Mouse (Mus musculus) hindlimb bud, embryonic 11.5 days (tissue): ENCODE measurements around the gene Mrpl20.

Experiments used
- DNase-seq: peaks from one replicate; pipeline ENCODE4 v3.0.0-alpha.2; 2012; ENCODE audit warnings: low read depth, low spot score; ENCODE audit errors: extremely low spot score

The Mrpl20 gene

GRCm38 (mm10) chr4:155851951-155852411, 49.3 kb downstream of the Mrpl20 start:
- no peak for DNase-seq

- DNase-seq, result no peak
Measured at GRCm38 (mm10) chr4:155853421-155853820, 50.7 kb downstream of the Mrpl20 start.

- no peak for DNase-seq
Measured at GRCm38 (mm10) chr4:155854991-155855390, 52.3 kb downstream of the Mrpl20 start.

GRCm38 (mm10) chr4:155856071-155856470, 53.4 kb downstream of the Mrpl20 start:
- DNase-seq, result no peak

- no peak for DNase-seq
Measured at GRCm38 (mm10) chr4:155856881-155857280, 54.2 kb downstream of the Mrpl20 start.

GRCm38 (mm10) chr4:155859318-155859717, 56.6 kb downstream of the Mrpl20 start:
- no peak for DNase-seq
